Mouse (Mus musculus) right cerebral cortex, adult 2 months (tissue): Measurements from ENCODE around the gene Col9a3.

Experiments used
- DNase-seq, 2 experiments: peaks; one replicate each; pipeline ENCODE4 v3.0.0; 2021 to 2022; ENCODE audit warnings: low spot score in 2 of 2

Col9a3 gene

DNA sequence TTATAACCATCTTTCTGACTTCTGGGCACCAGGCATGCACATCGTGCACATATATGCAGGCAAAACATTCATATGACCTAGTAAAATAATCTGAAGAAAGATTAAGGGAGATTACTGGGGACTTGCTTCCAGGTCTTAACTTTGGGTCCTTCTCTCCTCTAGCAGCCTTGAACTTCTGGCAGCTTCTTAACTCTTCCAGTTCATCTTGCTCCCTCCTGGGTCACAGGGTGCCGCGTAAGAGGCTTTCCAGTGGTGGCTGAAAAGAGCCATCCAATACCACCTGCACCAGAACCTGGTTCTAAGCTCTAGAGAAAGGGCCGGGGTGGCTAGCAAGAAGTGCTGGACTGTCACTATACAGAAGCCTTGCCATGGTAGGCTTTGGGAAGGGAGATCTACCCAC lies at the start of gene Col9a3:
TSS of gene Col9a3 (plus strand) at position 301 of the 400 bp plus-strand sequence.
- DNase-seq = no peak

DNA sequence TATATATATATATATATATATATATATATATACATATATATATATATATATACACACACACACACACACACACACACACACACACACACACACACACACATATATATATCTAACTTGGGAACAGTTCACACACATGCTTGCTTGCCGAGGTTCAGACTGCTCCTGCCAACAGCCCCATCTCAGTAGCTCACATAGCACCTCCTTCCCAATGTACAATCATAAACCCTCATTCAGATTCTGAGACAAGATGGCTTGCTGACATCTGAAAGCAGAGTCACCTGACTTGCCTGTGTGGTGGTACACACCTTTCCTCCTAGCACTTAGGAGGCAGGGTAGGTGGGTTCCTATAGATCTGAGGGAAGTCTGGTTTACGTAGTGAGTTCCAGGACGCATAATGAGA lies 45.2 kb upstream of the Col9a3 start:
- no peak for DNase-seq

DNA sequence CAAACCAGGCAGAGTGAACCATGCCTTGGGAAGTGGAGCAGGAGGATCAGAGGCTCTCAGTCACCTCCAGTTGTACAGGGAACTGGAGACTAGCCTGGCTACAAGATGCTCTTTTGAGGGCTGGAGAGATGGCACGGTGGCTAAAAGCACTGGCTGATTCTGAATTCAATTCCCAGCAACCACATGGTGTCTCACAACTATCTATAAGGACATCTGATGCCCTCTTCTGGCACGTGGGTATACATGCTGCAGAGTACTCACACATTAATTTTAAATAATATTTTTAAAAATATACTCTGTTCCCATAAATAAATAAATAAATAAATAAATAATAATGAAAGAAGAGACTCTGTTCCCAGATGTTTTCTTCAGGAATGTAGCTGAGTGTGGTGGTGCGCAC lies 42.4 kb upstream of the Col9a3 start:
- DNase-seq = no peak

DNA sequence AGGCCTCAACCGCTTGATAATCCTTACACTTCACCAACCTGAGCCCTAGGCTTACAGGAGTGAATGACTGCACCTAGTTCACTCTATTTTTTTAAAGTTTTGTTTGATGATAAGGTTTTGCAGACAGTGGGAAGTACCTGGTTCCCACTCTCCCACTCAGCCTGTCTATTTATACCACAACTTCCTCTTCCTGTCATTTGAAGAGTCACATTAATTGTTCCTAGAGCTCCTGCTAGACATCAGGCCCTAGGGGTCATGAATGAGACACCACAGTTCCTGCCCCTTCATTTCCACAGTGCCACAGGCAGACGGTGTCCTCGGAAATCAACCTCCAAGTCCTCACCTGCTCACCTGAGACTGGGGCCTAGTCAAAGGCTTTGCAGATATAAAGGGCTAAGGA lies 41.1 kb upstream of the Col9a3 start:
- no peak for DNase-seq

DNA sequence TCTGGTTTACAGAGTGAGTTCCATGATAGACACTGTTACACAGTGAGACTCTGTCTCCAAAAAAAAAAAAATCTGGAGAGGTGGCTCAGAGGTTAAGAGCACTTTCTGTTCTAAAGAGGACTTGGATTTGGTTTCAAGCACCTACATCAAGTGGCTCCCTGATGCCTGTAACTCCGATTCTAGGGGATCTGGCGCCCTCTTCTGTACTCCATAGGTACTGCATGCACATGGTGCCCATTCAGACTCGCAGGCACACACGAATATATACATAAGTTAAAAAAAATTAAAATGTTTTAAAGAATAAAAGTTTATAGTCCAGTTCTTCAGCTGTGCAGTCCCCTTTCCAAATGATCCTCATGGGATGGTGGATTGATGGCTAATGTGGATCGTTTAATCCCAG lies 37.3 kb upstream of the Col9a3 start:
- no peak for DNase-seq

GRCm38 (mm10) chr2:180562146-180562545 lies 35.4 kb upstream of the Col9a3 start:
- no peak for DNase-seq

GRCm38 (mm10) chr2:180563296-180563695 lies 34.3 kb upstream of the Col9a3 start:
- no peak for DNase-seq

DNA sequence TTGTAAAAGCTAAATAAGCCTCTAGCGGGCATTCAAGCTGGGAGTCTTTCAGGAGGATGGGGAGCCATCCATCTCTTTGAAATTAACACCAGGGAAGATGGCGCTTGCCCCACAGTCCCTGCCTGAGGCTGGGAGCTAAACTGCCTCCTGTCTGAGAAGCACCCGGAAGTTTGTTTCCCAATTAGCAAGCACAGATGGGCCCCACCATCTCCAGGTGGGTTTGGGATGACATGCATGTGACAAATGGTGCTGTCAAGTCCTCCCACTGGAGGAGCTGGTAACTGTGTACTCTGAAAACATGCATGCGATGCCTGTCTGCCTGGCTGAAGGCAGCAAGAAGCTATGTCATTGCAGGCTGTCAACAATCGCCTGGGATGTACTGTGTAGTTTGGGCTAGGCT lies 33.7 kb upstream of the Col9a3 start:
- DNase-seq = no peak

GRCm38 (mm10) chr2:180566240-180566913 lies 31.2 kb upstream of the Col9a3 start:
- no peak for DNase-seq

GRCm38 (mm10) chr2:180569028-180569643 lies 28.5 kb upstream of the Col9a3 start:
- DNase-seq = no peak

GRCm38 (mm10) chr2:180576482-180576881 lies 21.1 kb upstream of the Col9a3 start:
- no peak for DNase-seq

DNA sequence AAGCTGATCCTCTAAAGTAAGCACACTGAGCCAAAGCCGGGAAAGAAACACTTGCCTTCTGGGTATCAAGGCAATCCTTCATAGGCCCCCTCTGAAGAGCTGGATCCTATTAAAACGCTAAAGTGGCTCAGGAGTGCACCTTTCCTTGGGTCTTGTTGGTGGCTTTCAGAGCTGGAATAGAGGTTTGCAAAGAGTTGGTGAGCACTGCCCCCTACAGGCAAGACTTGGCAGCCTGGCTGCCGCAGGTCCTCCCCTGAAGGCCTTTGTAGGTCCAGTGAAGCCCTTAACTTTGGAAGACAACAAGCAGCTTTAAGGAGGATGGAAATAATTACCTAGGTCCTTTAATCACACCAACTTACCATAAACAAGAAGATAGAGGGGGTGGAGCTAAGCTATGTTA lies 18.9 kb upstream of the Col9a3 start:
- peak; percentile 77 to 79 for DNase-seq

GRCm38 (mm10) chr2:180581002-180581401 lies 16.6 kb upstream of the Col9a3 start, which contains the start of gene Mrgbp:
Gene Mrgbp (plus strand): TSS chr2:180581304.
- no peak for DNase-seq

GRCm38 (mm10) chr2:180582481-180583153 lies 15.0 kb upstream of the Col9a3 start:
- peak; percentile 97 to 99 for DNase-seq

DNA sequence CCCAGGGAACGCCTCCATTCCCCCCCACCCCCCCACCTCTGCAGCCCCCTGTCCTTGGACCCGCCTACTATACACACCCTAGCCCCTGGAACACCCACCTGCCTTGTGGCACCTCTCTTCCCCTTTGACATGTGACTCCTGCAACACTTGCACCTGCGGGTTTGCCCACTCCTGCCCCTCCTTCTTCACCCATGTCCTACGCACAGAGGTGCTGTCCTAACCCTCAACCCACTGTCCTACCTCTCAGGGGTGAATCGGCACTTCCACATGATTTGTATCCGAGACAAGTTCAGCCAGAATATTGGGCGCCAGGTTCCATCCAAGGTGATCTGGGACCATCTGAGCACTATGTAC lies 14.5 kb upstream of the Col9a3 start:
- no peak for DNase-seq

GRCm38 (mm10) chr2:180588736-180589122 lies 8.9 kb upstream of the Col9a3 start:
- DNase-seq = no peak

GRCm38 (mm10) chr2:180589123-180589831 lies 8.3 kb upstream of the Col9a3 start, which contains the start of gene Ogfr:
Gene Ogfr (plus strand): TSS chr2:180589245.
- peak; percentile 75 to 79 for DNase-seq

DNA sequence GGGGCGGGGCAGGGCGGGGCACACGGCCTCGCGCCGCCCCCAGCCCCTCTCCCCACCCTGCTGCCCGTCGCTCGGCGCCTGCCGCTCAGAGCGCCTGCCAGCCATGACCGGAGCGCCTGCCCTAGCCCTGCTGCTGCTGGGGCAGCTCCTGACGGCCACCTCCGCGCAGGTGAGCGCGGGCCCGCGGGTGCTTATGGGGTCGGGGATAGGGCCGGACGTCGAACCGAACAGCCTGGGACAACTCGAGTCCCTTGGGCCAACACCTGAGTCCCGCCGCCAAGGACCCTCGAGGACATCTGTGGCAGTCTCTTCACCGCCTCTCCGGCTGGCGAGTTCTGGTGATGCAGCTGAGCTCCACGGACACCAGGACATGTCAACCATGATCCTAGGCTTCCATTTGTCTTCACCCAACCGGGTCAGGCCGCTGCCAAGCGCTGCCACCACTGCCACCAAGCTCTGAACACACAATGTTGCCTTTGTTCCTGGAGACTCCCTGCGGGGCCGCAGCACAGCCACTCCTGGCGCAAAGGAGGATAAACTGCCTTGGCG lies 641 bp downstream of the Col9a3 start:
- DNase-seq = no peak

GRCm38 (mm10) chr2:180600569-180601021 lies 3.0 kb downstream of the Col9a3 start:
- no peak for DNase-seq

DNA sequence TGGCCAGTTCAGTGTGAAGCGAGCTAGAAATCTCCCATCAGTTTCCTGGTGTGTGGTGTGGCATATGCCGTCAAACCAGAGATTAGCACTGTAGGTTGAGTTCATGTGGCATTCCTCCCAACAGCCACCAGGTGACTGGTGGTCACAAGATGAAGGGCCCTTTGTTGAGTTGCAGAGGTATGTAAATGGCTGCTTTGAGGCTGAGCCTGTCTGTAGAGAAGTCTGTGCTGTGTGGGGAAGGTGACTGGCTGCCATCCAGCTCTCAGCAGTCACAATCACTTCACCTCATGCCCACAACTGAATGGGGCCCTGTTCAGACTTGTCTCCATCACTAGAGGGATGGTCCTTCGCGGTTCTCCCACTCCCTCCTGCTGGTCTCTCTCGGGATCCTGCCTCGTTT lies 7.2 kb downstream of the Col9a3 start:
- no peak for DNase-seq

- DNase-seq = no peak
Measured at GRCm38 (mm10) chr2:180610283-180610682, 12.7 kb downstream of the Col9a3 start.

GRCm38 (mm10) chr2:180611882-180612281 lies 14.3 kb downstream of the Col9a3 start:
- no peak for DNase-seq
